Mouse (Mus musculus): ENCODE data around the gene Rgl1. TPM values are rescaled to one million over a fixed set of nuclear protein-coding genes. Genes with fewer than 3 reads are reported as not detected.

Rgl1 gene
- polyA plus RNA-seq, 1 experiment: 63.0 TPM

GRCm38 (mm10) chr1:152522226-152522625, 243.9 kb downstream of the Rgl1 start:
- DNase-seq (ENCODE audit: extremely low spot score in 1 of 2, low spot score in 1 of 2): peak; percentile 42 to 76

- peak in 1 of 2 experiments; percentile 79 for DNase-seq (ENCODE audit: extremely low spot score in 1 of 2, low spot score in 1 of 2)
These were observed 245.2 kb downstream of the Rgl1 start for GRCm38 (mm10) chr1:152520798-152521575.

- no peak for DNase-seq (ENCODE audit: extremely low spot score in 1 of 2, low spot score in 1 of 2)
These were observed 247.2 kb downstream of the Rgl1 start for GRCm38 (mm10) chr1:152518971-152519370.

GRCm38 (mm10) chr1:152517057-152517570, 249.0 kb downstream of the Rgl1 start:
- DNase-seq (ENCODE audit: extremely low spot score in 1 of 2, low spot score in 1 of 2): no peak

GRCm38 (mm10) chr1:152514256-152514655, 251.9 kb downstream of the Rgl1 start:
- DNase-seq (ENCODE audit: extremely low spot score in 1 of 2, low spot score in 1 of 2): no peak

- DNase-seq (ENCODE audit: extremely low spot score in 1 of 2, low spot score in 1 of 2): peak in 1 of 2 experiments; percentile 26
These were observed 254.9 kb downstream of the Rgl1 start for GRCm38 (mm10) chr1:152511237-152511636.

- no peak for DNase-seq (ENCODE audit: extremely low spot score in 1 of 2, low spot score in 1 of 2)
These were observed 257.5 kb downstream of the Rgl1 start for GRCm38 (mm10) chr1:152508481-152509220.

- DNase-seq (ENCODE audit: extremely low spot score in 1 of 2, low spot score in 1 of 2): no peak
These were observed 259.4 kb downstream of the Rgl1 start for GRCm38 (mm10) chr1:152506726-152507125.

- DNase-seq (ENCODE audit: extremely low spot score in 1 of 2, low spot score in 1 of 2): no peak
These were observed 260.0 kb downstream of the Rgl1 start for GRCm38 (mm10) chr1:152506175-152506574.

- DNase-seq (ENCODE audit: extremely low spot score in 1 of 2, low spot score in 1 of 2): no peak
These were observed 266.3 kb downstream of the Rgl1 start for GRCm38 (mm10) chr1:152499802-152500201.

GRCm38 (mm10) chr1:152497581-152497980, 268.6 kb downstream of the Rgl1 start:
- no peak for DNase-seq (ENCODE audit: extremely low spot score in 1 of 2, low spot score in 1 of 2)

GRCm38 (mm10) chr1:152496831-152497230, 269.3 kb downstream of the Rgl1 start:
- DNase-seq (ENCODE audit: extremely low spot score in 1 of 2, low spot score in 1 of 2): no peak

- no peak for DNase-seq (ENCODE audit: extremely low spot score in 1 of 2, low spot score in 1 of 2)
These were observed 273.9 kb downstream of the Rgl1 start for GRCm38 (mm10) chr1:152492258-152492657.

GRCm38 (mm10) chr1:152490842-152491241, 275.3 kb downstream of the Rgl1 start:
- no peak for DNase-seq (ENCODE audit: extremely low spot score in 1 of 2, low spot score in 1 of 2)

- DNase-seq (ENCODE audit: extremely low spot score in 1 of 2, low spot score in 1 of 2): peak in 1 of 2 experiments; percentile 16
These were observed 290.0 kb downstream of the Rgl1 start for GRCm38 (mm10) chr1:152476126-152476525.

GRCm38 (mm10) chr1:152468443-152468842, 297.7 kb downstream of the Rgl1 start:
- DNase-seq (ENCODE audit: extremely low spot score in 1 of 2, low spot score in 1 of 2): peak; percentile 20 to 64

Other genes with a start within 250 kb of the Rgl1 start
- not detected in 2 replicates for gene Apobec4, start 15.8 kb downstream of the Rgl1 start, polyA plus RNA-seq (2012; rRNA removed)
- gene Arpc5, start 191 bp upstream of the Rgl1 start, polyA plus RNA-seq (2012; rRNA removed): 93.2 and 107 TPM in 2 replicates
- gene Ncf2, start 33.8 kb upstream of the Rgl1 start, polyA plus RNA-seq (2012; rRNA removed): 4.8 and 6.6 TPM in 2 replicates
- 42.6 and 47.8 TPM in 2 replicates for gene Smg7, start 136.3 kb upstream of the Rgl1 start, polyA plus RNA-seq (2012; rRNA removed)
- 71.2 and 81.0 TPM in 2 replicates for gene Nmnat2, start 188.6 kb upstream of the Rgl1 start, polyA plus RNA-seq (2012; rRNA removed)